Mouse (Mus musculus): Measurements from ENCODE around the gene Mis18a. TPM values are rescaled to one million over a fixed set of nuclear protein-coding genes. Genes with fewer than 3 reads are reported as not detected.

Gene Mis18a
- total RNA-seq (2021): 1 to 10 TPM; 4.6 to 5.7 TPM
- long read RNA-seq, experiment 1, partial matches to known transcripts: 0 of 4 reads
- long read RNA-seq, experiment 1, other reads (novel, unspliced or antisense): 0 of 4 reads
- long read RNA-seq, experiment 2, transcript Mis18a-201 (5 exons, 1,333 nt): major isoform, 8 of 9 reads
- long read RNA-seq, experiment 2, partial matches to known transcripts: 1 of 9 reads
- long read RNA-seq, experiment 2, other reads (novel, unspliced or antisense): 0 of 9 reads

DNA sequence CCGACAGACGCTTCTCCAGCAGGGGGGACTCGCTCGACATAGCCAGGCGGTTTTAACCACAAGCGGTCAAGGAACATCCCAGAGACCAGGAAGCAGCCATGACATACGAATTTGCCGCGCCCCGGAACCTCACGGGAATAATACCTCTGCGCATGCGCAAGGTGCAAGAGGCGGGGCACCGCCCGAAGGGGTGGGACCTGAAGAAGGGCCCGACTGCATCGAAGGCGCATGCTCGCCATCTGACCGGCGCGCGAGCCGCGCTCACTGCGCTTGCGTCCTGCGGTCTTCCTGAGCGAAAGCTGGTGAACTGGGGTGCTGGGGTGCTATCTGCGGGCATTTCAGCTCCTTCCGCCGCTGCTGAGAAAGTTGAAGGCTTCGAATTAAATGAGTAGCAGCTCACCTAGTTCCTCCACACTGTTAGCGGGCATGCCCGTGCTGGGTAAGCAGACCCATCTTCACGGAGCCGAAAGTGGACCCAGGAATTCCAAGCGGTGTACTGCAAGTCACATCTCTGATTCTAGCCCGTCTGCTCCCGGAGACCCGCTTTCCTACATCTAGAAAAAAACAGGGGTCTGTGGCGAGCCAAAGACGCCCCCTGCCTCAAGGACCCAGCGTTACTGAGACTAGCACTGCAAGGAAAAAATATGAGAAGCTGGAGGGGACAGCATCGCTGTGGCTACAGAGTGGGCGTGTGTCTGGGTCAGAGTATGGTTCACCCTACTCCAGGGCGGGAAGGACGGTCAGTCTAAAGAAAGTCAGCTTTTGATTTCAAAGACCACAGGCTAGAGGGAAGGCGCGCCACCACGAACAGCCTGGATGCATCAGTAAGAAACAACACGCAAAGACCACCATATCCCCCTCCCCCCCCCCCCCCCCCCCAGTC lies at the start of gene Mis18a:
TSS of gene Mis18a (minus strand) at position 172 of the 883 bp plus-strand sequence.
- DNase-seq: peak; percentile 95 to 97
- intact Hi-C loops (cut with DNase I): no loop called here

DNA sequence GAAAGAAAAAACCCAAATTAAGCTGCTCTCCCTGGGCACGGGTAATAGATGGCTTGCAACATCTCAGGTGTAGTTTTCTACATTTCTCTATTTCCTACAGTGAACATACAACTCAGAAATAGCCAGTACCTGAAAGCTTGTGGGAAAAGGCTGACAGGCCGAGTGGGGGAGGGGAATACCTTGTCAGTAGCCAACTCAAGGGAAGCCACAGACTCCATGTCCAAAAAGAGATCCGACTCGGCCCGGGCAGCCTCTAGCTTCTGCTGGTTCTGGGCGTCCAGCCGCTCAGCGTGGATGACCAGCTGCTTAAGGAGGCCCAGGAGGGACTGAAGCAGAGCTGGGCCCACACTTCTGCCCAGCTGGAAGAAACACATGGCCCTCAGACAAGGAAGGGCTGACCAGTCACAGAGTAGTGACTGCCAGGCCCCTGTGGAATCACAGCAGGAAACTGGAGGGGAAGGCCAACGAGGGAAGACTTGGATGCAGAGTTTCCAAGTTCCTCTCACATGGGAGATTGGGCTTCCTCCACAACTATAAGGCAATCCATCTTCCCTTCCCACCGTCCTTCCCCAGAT lies 48.8 kb upstream of the Mis18a start:
- intact Hi-C loops (cut with DNase I): no loop called here
- DNase-seq: peak in 1 of 2 experiments; percentile 23

DNA sequence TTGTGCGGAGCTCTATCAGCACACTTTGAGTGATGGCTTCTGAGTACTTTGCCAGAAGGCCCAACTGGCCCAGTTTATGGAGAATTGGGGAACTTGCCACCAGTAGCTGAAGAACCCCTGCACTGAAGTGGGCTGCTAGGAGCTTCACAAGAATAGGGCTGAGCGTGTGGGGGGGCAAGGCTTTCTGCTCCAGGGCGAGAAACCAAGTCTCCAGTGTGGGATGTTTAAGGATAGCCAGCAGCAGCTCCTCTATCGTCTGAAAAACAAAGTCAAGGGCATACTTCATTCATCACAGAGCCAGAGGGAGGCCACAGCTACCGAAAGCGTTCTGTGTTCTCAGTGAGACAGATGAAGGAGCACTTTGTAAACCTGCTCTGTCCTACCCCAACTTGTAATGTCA lies 47.4 kb upstream of the Mis18a start:
- DNase-seq: no peak
- intact Hi-C loops (cut with DNase I): no loop called here

DNA sequence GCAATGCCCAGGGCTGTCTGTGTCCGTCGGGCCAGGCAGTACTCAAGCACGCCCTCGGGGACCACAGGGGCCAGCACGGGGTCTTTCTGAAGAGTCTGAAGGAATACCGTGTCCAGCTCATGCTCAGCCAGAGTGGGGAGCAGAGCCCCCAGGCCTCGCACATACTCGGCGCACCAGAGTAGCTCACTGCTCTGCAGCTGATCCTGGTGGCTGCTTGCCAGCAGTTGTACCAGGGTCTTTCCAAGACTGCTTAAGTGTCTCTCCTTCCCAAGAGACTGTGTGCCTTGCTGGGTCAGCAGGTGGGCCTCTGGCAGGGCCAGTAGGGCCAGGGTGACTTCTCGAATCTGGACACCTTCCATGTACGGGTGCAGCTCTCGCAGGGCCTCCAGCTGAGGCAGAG lies 47.0 kb upstream of the Mis18a start:
- no peak for DNase-seq
- intact Hi-C loops (cut with DNase I): no loop called here

DNA sequence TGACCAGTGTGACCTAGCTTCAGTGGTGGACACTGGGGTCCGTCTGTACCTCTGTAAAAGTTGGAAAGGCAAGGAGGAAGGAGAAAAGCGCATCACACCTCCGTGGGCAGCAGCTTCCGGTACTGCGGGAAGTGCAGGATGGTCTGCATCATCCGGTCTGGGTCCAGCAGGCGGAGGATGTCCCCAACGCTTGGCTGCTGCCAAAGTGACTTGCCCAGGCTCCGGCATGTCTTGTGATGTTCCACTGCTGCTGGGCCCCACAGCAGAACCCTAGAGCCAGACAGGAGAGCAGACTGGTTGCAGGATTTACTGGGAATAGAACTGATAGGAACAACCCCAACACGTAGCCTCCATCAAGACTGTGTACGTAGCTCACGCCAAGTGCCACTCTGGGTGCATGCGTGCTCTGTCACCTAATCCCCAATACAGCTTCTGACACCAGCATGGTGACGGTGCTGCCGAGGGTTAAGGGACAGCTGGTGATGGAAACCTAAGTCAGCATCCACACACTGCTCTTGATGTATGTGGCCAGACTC lies 39.8 kb upstream of the Mis18a start:
- DNase-seq: no peak
- intact Hi-C loops (cut with DNase I): no loop called here

DNA sequence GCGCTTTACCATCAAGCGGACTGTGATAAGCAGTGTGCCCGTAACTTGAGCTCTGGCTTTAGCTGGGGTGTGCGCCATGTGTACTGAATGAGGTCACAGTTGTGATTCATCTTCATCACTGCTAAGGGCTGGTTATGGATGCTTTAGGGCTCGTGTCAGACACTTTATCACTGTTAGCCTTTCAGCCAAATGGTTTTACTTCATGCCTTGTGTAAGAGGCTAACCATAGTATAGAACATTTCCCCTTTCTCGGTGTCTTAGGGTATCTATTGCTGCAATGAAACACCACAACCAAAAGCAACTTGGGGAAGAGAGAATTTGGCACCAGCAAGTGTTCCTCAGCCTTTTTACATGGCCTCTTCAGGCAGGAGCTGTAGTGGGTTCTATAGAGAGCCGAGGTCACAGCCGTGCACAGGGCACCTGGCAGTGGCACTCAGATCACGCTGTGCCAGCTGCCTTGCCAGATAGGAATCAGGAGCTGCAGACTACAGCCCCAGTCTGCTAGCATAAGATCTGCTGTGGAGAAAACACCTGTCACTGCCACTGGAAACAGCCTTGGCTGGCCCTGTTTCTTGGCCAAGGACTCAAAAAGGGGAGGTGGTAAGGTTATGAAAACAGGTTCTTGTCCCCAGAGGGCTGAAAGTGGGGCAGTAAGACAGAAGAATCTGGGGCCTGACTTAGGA lies 38.1 kb upstream of the Mis18a start:
- intact Hi-C loops (cut with DNase I): no loop called here
- no peak for DNase-seq

DNA sequence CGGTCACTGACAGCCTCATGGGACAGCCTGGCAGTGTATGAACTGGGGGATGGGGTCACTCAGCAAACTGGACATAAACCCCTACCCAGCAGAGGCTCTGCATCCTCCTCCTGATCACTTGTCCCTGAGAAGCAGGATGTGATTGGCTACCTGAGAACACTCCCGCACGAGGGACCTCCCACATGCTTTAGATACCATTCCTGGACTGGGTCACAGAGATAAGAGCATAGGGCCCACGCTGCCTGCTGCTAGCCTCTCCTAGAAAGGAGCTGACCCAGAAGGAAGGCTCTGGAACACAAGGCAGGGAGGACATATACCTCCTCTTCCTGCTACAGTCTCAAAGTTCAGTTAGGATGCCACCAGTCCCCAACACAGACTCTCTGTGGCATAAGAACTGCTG lies 33.3 kb upstream of the Mis18a start:
- DNase-seq: no peak
- intact Hi-C loops (cut with DNase I): no loop called here

DNA sequence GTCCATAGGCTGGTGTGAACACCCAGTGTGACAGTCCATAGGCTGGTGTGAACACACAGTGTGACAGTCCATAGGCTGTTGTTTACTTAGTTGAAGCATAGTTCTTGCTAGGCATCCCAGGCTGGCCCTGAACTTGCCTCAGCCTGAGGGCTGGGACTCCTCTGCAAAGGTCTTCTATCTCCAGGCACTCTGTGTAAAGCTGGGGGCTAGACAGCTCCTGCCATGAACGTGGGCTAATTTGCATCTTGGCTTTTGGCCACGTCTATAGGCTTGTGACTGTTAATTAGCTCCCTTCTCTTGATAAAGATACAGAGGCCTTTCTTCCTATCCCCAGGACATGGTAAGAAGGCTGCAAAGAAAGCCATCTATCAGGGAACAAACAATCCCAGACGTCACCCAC lies 32.1 kb upstream of the Mis18a start:
- no peak for DNase-seq
- intact Hi-C loops (cut with DNase I): no loop called here

DNA sequence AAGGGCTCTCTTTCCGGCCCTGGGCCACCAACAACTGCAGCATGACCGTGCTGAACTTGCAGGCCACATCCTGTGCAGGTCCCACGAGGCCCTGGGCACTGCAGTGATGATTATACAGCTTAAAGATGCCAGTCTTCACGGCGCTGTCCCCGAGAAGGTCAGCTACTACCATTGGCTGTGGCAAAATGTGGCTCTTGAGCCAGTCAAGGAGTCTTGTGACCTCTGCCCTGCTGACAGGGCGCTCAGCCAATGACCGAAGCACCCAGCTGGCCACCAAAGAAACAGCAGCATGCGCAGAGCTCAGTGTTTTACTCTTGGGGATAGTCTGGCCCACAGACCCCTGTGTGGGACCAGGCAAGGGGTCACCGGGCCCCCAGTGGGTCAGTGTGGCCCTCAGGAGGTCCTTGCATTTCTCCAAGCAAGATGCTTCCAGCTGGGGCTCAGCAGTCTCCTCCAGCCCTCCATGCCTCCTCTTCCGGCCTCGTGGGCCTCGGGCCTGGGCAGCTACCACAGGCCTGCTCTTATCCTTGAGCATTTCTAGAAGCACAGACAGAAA lies 26.3 kb upstream of the Mis18a start:
- intact Hi-C loops (cut with DNase I): no loop called here
- no peak for DNase-seq

DNA sequence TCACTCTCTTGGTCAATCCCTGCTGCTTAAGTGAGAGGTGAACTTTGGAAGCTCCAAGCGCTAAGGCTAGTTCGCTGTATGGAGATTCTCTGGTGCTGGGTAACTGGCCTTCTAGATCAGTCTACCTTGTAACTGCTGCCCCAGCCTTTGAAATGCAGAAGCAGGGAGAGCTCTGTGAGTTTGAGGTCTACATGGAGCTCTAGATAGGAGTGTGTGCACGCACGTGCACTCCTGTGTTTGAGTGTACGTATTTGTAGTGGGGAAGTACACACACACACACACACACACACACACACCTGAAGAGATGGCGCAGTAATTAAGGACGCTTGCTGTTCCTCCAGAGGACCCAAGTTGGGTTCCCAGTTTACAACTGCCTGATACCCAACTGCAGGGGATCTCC lies 21.0 kb upstream of the Mis18a start:
- intact Hi-C loops (cut with DNase I): loop anchor here (5.0 kb wide), 1 partner anchor 174 kb away; no protein-coding TSS in a partner anchor
- no peak for DNase-seq

DNA sequence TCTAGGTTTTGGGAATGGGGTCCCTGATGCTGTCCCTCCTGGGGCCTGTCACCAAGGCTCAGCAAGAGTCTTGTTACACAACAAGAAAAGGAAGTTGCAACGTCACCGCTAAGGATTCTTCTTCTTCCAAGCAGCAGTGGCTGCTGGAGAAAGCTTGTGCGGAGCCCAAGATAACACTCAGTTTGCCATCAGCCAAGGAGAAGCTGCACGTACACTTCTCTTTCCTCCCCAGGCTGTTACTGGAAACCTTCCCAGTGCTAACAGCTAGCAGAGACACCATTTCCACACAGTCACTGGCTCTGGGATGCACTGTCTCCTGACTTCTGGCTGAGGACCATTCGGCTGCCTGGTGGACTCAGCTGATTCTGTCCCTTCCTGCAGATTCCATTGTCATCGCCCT lies 19.9 kb upstream of the Mis18a start:
- peak; percentile 36 to 37 for DNase-seq
- intact Hi-C loops (cut with DNase I): loop anchor here (5.0 kb wide), 1 partner anchor 175 kb away; no protein-coding TSS in a partner anchor

DNA sequence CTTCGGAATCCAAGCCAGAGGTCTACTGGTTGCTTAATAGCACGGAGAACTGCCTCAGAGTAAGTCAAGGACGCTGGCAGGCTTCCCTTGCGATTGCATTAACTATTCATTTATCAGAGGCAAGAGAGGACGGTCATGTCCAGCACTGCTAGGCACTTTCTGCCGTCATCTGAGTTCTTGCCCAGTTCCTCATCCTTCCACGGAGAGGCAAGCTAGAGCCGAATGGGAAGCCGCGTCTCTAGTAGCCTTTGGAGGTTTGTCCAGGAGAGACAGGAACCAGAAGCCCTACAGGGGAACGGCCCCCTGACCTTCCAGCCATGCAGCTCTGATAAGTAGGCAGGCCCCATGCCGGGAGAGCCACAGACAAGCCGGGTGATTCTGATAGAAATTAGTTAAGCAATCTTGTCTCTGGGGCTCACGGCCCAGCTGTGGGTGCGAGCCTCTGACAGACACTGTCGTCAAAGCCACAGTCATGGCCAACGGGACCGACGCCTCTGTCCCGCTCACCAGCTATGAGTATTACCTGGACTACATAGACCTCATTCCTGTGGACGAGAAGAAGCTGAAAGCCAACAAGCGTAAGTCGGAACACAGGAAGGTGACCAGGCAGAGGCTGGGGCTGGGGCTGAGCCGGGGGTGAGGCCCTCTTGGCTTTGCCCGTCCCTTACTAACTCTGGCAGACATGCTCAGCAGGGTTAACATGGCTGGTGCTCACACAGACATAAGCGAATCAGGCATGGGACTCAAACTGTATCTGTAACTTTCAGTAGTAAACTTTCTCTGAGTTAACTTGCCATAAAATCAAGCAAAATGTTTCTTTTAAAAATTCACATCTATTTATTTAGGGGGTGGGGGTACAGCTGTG lies 11.1 kb upstream of the Mis18a start, which contains the start of gene Mrap:
TSS of gene Mrap (plus strand) at position 116 of the 865 bp plus-strand sequence.
- DNase-seq: peak; percentile 58 to 71
- intact Hi-C loops (cut with DNase I): no loop called here

DNA sequence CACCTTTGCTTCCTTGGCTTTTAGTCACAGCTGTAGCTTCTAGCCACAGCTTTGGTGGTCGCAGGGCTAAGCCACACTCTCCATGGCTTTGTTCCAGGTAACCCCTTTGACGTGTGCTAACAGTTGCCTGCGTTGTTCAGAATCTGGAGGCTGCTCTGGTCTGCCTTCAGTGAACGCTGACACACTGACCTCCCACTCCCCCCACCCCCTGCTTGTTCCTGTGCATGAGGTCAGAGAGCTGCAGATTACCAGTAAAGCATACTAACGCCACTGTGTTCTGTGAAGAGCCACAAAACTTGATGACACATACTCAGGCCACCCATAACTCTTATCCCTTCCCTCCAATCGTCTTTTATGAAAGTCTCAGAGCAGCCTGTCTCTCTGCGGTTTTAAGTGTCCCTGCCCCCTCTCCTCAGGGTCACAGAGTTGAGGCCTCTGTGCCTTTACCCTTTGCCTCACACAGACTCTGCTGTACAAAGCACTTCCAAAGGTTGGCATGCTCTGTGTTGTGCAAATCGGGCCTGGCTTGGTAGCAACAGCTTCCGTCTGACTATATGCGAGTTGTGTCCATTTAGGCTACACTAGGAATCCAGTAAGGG lies 9.6 kb upstream of the Mis18a start:
- intact Hi-C loops (cut with DNase I): no loop called here
- no peak for DNase-seq

DNA sequence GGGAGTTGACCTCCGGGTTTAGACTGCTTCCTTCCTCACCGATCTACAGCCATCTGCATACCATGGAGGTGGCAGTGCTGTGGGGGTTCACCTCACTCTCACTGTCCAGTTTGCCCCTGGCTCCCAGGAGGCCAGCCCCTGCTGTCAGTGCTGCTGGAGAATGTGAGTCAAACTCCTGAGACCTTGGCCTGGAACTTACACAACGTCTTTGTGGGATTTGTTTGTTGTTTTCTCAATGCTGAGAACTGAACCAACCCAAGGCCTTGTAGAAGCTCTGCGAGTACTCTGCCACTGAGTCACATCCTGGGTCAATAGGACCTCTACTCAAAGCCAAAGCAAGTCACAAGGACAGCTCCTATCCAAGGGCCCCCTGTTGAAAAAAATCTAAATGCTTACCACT lies 8.4 kb upstream of the Mis18a start:
- intact Hi-C loops (cut with DNase I): no loop called here
- no peak for DNase-seq

DNA sequence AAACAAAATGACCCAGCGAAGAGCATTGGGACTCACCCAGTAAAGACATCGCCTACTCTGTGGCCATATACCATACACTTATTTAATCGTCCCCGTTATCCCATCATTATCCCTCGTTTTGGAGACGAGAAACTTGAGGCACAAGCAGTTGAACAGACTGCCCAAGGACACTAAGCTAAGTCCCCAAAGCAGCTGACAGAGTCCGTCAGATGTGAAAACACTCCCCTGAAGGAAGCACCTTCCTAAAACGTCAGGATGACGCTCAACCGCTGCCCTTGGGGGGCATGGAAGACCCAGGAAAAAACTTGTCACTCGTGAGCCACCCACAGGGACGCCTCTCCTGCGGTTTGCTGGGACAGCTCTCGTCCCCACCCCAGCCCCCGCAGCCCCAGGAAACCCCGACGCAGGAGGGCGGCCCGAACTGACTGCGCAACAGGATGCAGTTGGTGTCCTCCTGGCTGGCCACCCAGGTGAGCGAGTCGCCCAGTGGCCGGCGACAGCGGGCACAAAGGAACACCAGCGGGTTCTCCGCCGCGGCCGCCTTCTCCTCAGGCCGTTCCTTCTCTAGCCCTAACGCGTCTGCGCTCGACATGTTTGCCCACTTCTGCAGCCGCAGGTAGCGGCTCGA lies 490 bp downstream of the Mis18a start:
- no peak for DNase-seq
- intact Hi-C loops (cut with DNase I): no loop called here

DNA sequence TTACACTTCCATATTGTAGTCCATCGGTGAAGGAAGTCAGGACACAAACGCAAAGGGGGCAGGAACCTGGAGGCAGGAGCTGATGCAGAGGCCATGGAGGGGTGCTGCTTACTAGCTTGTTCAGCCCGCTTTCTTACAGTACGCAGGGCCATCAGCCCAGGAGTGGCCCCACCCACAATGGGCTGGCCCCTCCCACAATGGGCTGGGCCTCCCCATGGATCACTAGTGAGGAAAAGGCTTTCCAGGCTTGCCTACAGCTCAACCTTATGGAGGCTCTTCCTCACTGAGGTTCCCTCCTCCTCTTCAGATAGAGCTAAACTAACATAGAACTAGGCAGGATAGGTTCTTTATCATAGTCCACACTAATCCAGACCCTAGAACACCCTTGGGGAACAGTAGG lies 3.2 kb downstream of the Mis18a start:
- intact Hi-C loops (cut with DNase I): no loop called here
- DNase-seq: no peak

DNA sequence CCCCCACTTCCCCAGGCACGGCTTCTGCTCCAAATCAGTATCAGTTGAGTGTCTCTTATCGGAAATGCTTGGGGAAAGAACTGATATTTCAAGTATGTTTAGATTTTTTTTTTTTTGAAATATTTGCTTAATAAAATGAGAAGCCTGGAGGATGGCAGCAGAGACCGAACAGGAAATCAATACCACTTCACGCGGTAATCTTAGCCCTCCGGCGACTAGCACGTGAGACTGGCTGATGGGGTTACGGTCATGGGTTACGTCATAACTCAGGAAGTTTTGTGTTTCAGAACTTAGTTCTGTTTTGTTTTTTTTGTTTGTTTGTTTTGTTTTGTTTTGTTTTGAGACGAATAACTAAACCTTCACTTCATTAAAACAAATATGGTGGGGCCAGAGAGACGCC lies 16.9 kb downstream of the Mis18a start:
- DNase-seq: no peak
- intact Hi-C loops (cut with DNase I): loop anchor here (5.0 to 10.0 kb wide), 2 partner anchors 83 to 516 kb away; no protein-coding TSS in a partner anchor

DNA sequence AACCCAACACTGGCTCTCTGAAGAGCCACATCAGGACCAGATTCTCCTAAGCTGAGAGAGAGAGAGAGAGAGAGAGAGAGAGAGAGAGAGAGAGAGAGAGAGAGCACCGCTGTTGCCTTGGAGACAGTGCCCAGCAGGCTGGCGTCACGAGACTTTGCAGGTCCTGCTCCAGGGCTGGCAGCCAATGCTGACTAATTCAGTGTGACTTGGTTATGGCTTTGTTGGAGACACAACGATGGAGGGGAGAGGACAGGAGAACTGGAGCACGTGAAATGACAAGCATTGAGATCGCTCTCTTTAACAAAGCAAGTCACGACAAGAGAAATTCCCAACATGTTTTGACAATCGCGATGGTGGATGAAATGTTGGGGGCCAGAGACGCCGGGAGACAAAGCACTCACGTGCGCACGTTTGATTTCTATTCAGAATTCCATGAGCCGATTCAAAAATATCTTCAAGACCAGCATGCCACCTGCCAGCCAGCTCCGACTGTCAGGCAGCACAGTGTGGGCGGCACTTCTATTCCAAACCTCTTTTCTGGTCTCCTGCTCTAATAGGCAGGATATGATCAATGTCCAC lies 17.4 kb downstream of the Mis18a start:
- DNase-seq: peak; percentile 66 to 68
- intact Hi-C loops (cut with DNase I): loop anchor here (5.0 to 10.0 kb wide), 2 partner anchors 82 to 515 kb away; no protein-coding TSS in a partner anchor

Data from heart, postnatal 14 days (tissue).